Mouse (Mus musculus): Measurements from ENCODE around the gene Mrps18b.

Gene Mrps18b

DNA sequence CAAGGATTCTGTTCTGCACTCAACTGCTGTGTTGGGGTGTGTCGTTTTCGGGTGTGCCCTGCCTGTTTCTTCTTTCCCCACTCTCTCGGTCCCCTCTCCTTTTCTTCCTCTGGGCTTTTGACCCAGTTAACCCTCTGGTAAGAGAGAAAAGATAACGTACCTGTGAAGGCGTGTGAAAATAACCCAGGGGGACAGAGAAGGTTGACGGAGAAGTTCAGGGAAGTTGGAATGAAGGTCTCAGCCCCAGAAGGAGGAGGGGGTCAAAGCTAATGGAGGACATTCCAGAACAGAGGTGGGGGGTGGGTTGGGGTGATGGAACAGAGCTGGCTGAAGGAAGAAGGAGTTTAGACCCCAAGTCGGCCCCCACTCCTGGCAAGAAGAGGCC is 47.2 kb downstream of the Mrps18b start:
- TF ChIP-seq GATA4 (IDR thresholded peaks at IDR 0.05; ENCODE audit: insufficient replicate concordance, low read length), result no peak

GRCm38 (mm10) chr17:35868165-35868820 is 47.9 kb downstream of the Mrps18b start:
- TF ChIP-seq GATA4 (IDR thresholded peaks at IDR 0.05; ENCODE audit: insufficient replicate concordance, low read length), result no peak

GRCm38 (mm10) chr17:35866911-35867890 is 49.0 kb downstream of the Mrps18b start:
- TF ChIP-seq GATA4 (IDR thresholded peaks at IDR 0.05; ENCODE audit: insufficient replicate concordance, low read length), result no peak

- peak; percentile 6; the same call in 1 of the 2 replicates for TF ChIP-seq GATA4 (IDR thresholded peaks at IDR 0.05; ENCODE audit: insufficient replicate concordance, low read length)
Observed at GRCm38 (mm10) chr17:35866281-35866831, 49.8 kb downstream of the Mrps18b start.

DNA sequence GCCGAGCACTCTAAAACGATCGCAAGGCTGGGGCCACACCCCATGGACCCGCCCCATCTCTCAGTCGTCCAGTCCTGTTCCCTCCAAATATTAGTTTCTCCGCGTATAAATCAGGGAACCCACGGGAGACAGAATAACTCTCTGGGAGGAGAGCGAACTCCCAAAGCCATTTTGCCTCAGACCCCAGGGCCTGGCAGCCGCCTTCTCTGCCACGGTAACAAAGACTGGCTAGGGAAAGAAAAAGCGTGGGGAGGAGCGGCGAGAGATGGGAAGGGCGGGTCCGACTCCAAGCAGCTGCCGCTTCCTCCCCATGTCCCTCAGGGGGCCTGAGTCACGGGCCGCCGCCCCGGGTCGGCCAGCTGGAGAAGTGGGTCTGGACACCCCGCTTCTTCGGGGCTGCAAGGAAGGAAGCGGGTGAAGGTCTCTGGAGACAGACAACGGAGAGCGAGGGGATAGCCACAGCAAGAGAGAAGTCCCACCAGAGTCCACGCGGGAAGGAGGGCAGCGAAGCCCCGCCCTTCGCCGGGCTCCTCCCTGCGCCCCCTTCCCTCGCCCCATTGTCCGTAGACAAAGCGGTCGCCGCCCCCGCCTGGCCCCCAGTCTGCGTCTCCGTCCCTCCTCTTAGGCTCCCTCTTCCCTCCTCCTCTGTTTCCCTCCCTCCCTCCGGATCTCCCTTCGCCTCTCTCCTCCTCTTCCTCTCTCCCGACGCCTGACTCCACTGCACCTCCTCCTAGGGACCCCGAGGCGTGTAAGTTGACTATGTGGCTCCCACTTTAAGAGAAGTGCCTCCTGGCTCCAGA is 50.5 kb downstream of the Mrps18b start, which contains the start of gene Ppp1r18:
TSS of gene Ppp1r18 (plus strand) at position 113 of the 800 bp plus-strand sequence.
- no peak for TF ChIP-seq GATA4 (IDR thresholded peaks at IDR 0.05; ENCODE audit: insufficient replicate concordance, low read length)

- no peak for TF ChIP-seq GATA4 (IDR thresholded peaks at IDR 0.05; ENCODE audit: insufficient replicate concordance, low read length)
Observed at GRCm38 (mm10) chr17:35864832-35865353, 51.3 kb downstream of the Mrps18b start.

- TF ChIP-seq GATA4 (IDR thresholded peaks at IDR 0.05; ENCODE audit: insufficient replicate concordance, low read length), result 0 out of 2 replicates have a peak, but pooled peaks have one; percentile 16
Observed at GRCm38 (mm10) chr17:35861198-35861857, 54.9 kb downstream of the Mrps18b start, which contains the start of gene Nrm. Gene Nrm, plus strand, starts transcription at chr17:35861318.

DNA sequence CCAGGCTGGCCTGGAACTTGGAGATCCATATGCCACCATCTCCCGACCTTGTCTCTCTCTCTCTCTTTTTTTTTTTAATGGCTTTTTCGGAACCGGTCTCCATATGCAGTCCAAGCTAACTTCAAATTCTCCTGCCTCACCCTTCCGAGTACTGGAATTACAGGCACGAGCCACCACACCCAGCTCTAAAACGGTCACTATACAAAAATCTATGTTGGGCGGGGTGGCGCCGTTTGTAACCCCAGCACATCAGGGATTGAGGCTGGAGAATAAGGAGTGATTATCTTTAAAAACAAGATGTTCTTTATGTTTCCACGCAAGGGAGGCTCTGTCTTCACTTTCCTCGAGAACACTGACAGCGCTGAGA is 55.4 kb downstream of the Mrps18b start:
- no peak for TF ChIP-seq GATA4 (IDR thresholded peaks at IDR 0.05; ENCODE audit: insufficient replicate concordance, low read length)

Measured in liver, adult (tissue).